Mouse (Mus musculus) embryo, embryonic 9.5 days (tissue): ENCODE measurements around the gene Hbb-bh1.
"Not testable (repeated sequence)": the region's sequence is repeated elsewhere in the genome, so short reads cannot be mapped to it uniquely, and the experiment has no call there.

Experiments
- DNase-seq: peaks from one replicate; pipeline ENCODE4 v3.0.0-alpha.2; 2017; ENCODE audit errors: extremely low spot score

Hbb-bh1 gene

DNA sequence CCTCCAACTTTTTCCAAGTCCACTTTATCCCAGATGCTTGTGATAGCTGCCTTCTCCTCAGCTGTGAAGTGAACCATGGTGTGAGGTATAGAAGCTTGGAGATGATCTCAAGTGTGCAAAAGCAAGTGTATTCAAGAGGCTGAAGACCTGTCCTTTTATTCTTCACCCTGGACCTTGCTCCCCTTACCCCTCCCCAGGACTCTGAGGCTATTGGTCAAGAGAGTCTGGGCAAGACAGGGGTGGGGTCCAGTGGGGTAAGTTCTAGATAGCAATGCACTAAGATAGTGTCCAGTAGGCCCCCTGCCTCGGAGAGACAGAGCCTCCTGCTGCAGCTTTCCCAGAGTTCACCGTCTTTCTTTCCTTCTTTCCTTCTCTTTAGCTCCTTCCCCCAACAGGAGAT, at the start of gene Hbb-bh1:
TSS of gene Hbb-bh1 (minus strand) at position 131 of the 400 bp plus-strand sequence.
- DNase-seq = no peak

DNA sequence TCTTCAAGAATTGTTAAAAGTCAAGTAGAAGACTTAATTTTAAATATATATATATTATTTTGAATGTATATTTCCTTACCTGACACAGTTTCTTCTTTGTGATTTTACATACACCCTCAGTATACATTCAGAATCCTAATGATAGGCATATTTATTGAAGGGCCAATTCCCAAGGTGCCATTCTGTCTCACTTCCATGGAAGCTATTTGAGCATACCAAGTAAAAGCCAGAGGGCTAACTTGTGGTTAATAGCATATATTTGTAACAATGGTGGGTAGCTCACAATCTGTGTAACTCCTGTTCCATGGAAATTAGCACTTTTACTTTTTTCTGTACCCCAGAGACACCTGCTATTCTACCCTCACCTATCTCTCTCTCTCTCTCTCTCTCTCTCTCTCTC, 43.2 kb upstream of the Hbb-bh1 start, which contains the start of gene Olfr66:
TSS of gene Olfr66 (minus strand) at position 101 of the 400 bp plus-strand sequence.
- DNase-seq = no peak

DNA sequence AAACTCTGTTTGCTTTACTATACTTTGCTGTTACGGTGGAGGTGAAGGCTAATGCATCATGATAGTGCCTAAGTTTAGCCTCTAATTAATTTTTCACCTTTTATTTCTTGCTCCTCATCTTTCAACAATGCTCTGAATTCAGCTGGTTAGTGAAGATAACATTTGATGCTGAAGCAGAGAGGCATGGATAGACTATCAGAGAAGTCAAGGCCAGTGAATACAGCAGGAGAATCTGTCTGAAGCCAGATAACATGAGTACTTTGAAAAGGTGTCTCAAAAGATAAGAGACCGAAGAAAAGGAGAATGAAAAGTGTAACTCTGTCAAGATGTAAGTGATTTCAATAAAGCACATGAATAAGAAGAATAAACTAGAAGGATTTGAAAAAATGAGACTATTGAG, 34.1 kb upstream of the Hbb-bh1 start:
- no peak for DNase-seq

DNA sequence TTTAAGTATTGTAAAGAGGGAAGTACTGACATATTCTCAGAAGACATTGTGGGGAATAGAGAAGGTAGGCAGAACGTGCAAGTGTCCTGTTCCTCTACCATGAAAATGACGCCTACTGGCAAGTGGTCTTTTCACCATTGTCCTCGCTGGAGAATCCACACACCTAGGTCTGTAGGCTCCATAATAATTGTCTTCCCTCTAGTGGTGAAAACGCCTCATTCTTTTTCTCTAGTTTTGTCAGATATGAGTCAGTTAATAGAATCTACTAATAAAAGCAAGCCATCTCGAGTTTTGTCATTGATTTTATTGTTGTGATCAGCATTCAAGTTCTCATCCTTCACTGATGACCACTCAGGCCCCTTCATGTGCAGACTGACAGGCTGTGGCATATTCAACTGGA, 31.5 kb upstream of the Hbb-bh1 start:
- DNase-seq = no peak

DNA sequence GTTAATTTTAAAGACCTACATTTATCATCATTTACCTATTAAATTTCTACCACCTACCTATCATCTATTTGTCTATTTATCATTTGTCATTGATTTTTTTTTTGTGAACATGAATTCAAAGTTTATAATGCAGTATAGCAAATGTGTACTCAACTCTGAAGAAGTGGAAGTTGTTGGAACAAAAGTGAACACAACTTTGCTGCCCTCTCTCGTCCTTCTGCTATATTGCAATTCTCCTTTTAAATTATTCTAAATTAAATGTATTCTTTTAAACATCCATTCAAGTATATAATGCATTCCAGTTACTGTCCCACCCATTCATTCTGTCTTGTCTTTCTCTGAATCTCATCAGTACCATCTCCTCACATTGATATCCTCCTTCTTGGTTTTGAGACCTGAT, 30.1 kb upstream of the Hbb-bh1 start:
- DNase-seq = no peak

DNA sequence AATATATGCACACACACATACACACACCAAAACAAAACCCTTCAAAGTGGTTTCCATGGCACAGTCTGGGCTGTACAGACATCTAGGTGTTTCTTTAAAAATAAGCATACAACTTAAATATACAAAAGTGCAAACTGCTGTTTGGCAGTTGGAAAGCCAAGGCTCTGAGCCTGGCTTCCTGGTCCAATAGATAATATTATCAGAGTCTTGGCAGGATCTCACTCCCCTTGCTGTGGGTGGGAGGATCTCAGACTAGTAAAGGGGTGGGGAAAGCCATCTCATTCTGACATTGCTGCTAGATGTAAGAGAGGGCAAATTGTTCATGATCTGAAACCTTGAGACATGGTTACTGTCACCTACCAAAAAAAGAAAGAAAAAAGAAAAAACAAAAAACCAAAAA, 27.7 kb upstream of the Hbb-bh1 start:
- no peak for DNase-seq

DNA sequence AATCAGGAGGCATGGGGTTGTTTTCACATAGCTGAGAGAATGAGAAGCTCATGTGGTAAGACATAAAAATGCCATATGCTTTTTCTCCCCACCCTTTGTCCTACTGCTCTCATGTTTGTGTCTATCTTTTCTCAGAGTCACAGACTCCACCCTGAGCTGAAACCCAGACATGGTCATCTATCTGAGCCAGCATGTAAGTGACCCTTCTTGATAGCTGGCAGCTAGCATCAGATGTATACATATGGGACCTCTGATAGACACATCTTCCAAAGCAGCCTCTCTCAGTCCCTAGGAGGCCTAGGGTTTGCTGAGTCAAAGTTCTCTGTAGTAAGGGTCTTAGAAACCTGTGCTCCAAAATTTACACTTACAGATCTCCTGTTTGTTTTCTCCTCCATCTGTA, 22.8 kb upstream of the Hbb-bh1 start:
- no peak for DNase-seq

DNA sequence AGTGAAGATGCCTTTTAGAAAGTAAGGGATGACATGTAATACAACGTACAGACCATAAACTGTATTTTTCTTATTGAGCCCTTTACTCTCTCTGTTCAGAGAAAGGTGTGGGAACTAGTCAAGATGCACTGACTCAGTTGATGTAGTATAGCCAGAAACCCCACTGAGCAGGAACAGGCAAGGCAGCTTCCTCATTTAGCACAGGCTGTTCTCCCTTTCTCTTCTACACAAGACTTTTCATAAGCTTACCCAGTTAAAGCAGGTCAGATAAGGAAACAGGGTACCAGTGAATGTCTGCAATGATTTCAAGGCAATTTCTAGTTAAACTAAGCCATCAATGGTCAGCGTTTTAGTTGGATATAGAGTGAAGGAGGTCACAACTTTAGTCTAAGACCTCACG, 18.6 kb upstream of the Hbb-bh1 start:
- DNase-seq = no peak

DNA sequence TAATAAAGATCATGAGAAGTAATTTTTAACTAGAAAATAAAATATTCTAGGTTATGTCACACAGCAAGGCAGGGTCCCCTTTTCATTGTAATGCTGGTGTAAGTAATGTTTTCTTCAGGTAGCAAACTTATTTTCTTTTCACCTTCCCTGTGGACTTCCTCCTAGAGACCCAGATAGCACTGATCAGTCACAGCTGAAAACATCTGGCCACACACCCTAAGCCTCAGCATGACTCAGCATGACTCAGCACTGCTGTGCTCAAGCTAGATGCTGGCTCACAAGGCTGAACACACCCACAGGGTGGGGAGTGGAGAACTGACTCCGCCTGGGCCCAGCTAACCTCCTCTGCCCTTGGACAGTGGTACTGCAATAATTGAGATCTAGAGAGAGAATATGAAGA, 17.9 kb upstream of the Hbb-bh1 start:
- DNase-seq = no peak

DNA sequence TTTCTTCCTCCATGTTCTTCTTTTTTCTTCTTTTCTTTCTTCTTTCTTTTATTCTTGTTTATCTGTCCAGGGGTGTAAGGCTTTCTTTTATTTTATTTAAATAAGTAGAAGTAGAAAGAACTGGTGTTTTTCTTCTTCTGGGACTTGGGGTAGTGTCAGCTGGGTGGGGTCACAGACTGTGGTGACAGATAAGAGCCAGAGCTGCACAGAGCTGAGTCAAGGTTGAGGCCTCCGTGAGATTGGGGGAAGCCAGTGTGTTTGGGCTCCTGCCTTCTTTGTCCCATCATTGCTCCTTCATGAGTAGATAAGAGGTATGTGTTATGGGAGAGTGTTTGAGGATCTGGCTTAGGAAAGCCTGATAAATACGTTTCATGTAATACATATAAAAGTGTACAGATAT, 16.1 kb upstream of the Hbb-bh1 start:
- DNase-seq = no peak

DNA sequence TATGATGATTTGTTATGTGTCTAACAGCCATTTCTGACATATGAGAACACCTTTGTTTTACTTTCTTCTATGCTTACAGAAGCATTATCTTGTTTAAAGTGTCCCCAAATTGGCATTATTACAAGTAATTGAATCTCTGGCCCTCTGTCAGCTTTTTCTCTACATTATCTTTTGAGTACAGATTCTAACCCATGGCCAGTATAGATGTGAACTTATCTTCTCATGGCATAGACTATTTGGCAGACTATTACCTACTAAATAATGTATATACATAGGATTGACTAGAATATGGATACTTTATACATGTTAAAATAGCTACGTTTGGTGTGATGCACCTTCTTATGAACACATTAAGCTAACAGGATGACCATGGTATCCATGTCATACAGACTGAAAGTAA, 11.7 kb upstream of the Hbb-bh1 start:
- DNase-seq = no peak

DNA sequence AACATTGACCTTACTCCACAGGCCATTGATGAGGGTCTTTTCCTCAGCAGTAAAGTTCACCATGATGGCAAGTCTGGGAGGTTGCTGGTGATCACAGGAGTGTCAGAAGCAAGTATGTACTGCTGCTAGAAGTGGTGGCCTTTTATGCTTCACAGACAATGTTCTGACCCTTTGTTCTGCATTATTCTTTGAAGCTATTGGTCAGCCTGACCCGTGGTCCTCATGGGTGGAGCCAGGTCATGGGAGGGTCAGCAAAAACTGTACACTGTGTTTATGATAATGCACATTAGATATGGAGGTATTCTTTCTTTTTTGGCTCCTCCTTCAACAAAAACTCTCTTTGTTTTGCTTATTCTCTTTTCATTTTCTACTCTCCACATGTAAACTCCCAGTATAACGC, 10.1 kb upstream of the Hbb-bh1 start, which contains the start of gene Hbb-y:
TSS of gene Hbb-y (minus strand) at position 127 of the 400 bp plus-strand sequence.
- no peak for DNase-seq

DNA sequence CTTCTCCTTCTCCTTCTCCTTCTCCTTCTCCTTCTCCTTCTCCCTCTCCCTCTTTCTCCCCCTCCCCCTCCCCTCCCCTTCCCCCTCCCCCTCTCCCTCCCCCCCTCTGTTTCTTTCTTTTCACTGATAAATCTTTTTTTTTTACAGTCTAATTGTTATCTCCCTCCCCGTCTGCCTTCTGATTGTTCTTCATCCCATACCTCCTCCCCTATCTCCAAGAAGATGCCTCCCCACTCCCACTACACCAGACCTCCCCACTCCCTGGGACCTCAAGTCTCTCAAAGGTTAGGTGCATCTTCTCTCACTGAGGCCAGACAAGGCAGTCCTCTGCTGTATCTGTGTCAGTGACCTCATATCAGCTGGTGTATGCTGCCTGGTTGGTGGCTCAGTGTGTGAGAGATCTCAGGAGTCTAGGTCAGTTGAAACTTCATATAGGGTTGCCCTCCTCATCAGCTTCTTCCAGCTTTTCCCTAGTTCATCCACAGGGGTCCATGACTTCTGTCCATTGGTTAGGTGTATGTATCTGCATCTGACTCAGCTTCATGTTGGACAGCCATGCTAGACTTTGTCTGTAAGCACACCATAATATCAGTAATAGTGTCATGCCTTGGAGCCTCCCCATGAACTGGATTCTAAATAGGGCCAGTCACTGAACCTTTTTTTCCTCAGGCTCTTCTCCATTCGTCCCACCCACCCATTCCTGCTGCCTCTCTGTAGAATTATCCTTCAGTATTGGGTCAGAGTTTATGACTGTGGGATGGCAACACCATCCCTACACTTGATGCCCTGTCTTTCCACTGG, 1.8 kb upstream of the Hbb-bh1 start:
- DNase-seq = no peak

DNA sequence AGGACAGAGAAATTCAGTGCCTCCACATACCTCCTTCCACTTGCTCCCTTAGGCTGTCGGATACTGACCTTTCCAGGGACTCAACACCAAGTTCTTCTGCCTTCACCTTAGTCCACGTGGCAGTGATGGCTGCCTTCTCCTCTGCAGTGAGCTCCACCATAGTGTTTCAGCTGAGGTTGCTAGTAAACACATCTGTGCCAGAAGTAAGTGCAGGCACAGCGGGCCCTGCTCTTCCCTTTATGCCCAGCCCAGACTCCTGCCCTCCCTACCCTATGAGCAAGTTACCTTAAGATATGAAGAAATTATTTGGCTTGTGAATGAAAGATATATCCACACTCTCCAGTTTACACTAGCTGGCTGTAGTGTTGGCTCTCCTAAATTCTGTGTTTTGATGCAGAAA, 2.7 kb downstream of the Hbb-bh1 start, which contains the start of gene Hbb-bh2:
TSS of gene Hbb-bh2 (minus strand) at position 253 of the 400 bp plus-strand sequence.
- no peak for DNase-seq

DNA sequence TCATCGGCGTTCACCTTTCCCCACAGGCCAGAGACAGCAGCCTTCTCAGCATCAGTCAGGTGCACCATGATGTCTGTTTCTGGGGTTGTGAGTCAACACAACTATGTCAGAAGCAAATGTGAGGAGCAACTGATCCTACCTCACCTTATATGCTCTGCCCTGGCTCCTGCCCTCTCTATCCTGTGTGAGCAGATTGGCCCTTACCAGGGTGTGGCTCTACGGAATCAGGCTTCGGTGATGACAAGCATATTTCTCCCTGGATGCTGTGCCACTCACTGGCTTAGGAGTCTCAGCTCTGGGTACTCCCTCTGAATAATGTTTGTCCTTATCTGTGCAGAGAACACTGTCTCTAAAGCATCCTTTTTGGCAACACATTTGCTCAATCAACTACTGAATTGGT, 15.2 kb downstream of the Hbb-bh1 start, which contains the start of gene Hbb-bs:
TSS of gene Hbb-bs (minus strand) at position 289 of the 400 bp plus-strand sequence.
- no peak for DNase-seq

DNA sequence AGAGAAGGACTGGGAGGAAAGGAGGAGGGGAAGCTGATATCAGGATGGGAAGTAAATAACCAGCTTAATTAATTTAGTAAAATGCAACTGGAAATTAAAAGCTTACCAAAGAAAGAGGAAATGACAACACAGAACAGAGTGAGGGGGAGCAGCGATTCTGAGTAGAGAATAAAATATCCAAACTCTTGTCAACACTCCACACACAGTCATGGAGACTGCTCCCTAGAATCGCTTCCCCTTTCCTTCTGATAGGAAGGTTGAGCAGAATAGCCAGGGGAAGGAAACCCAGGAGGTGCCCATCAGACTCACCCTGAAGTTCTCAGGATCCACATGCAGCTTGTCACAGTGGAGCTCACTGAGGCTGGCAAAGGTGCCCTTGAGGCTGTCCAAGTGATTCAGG, 15.8 kb downstream of the Hbb-bh1 start:
- not testable (repeated sequence) for DNase-seq

DNA sequence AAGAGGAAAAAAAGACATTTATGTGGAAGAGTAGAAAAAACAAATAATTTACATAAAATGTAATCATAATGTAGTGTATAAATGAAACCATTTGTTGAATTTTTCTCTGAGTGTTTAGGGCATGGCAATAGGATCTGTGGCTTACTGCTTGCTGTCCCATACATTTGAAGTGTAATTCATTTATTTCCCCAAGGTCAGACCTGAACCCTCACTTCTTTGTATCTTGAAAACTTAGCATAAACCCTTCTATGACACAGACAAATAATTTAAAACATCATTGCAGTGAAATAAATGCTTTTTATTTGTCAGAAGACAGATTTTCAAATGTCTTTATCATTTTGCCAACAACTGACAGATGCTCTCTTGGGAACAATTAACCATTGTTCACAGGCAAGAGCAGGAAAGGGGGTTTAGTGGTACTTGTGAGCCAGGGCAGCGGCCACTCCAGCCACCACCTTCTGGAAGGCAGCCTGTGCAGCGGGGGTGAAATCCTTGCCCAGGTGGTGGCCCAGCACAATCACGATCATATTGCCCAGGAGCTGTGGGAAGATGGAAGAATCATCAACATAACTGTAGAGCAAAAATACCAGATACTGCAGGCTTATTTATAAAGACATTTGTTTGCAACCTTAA, 16.6 kb downstream of the Hbb-bh1 start:
- DNase-seq = no peak

DNA sequence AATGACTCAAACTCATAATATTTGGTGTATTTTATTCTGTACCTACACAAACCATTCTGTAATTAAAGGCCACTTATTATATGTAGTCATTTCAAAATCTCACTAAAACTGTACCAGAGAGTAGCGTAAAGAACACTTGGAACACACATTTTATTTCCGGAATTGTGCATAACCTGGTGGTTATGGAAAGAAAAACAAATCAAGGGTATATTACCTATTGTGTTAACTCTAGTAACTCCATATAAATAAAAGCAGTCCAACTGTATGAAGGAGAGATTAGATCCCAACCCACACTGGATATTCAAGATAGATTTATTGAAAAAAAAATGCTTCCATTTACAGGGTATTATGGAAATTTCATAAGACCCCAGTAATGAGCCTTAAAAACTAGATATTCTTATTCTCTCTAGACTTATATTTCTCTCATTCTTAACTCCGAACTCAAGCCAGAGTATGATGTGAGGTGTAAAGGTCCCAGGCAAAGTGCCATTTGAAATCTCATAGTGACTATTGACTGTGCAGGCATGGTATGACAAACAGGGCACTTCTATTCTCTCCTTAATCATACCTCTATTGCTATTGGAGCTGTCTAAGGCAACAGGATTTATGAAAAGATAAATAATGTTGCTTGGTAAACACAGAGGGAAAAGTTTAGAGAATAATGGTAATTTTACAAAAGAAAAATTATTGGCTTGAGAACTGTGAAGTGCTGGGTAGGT, 17.3 kb downstream of the Hbb-bh1 start:
- DNase-seq = no peak

DNA sequence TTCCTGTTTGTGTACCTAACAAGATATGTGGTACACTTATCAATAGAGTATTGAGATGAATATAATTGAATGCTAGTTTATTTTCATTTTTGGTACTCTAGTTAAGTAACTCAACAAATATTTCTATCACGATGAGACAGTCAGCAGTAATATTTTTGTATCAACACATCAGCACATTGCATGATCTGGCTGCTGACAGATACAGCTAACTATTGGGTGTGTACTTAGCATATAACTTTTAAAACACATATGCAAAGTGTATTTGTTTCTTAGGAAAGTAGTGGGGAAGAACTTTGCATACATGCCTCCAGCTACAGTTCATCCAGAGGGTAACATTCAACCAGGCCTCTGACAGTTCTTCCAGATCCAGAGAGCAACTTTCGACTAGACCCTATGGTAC, 18.4 kb downstream of the Hbb-bh1 start:
- DNase-seq = no peak

DNA sequence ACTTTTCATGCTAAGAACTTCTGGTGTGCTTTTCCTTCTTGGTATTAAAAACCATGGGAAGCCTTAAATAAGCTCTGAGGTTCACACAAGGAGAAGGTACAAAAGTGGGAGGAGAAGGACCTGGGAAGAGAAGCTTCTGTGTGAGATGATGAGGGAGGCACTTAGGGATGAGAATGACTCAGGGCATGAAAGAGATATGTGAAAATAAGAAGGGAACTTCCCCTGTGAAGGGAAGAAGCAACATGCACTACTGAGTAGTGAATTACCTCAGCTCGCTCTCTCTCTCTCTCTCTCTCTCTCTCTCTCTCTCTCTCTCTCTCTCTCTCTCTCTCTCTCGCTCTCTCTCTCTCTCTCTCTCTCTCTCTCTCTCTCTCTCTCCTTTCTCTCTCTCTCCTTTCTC, 27.9 kb downstream of the Hbb-bh1 start:
- not testable (repeated sequence) for DNase-seq

DNA sequence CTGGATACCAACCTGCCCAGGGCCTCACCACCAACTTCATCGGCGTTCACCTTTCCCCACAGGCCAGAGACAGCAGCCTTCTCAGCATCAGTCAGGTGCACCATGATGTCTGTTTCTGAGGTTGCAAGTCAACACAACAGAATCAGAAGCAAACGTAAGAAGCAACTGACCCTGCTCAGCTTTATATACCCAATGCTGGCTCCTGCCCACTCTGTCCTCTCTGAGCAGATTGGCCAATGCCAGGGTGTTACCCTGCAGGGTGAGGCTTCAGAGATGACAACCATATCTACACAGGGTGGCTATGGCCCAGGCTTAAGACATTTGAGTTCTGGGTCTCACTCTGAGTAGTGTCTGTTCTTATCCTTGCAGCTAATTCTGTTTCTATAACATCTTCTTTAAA, 29.2 kb downstream of the Hbb-bh1 start, which contains the start of gene Hbb-bt:
TSS of gene Hbb-bt (minus strand) at position 231 of the 400 bp plus-strand sequence.
- DNase-seq = no peak

DNA sequence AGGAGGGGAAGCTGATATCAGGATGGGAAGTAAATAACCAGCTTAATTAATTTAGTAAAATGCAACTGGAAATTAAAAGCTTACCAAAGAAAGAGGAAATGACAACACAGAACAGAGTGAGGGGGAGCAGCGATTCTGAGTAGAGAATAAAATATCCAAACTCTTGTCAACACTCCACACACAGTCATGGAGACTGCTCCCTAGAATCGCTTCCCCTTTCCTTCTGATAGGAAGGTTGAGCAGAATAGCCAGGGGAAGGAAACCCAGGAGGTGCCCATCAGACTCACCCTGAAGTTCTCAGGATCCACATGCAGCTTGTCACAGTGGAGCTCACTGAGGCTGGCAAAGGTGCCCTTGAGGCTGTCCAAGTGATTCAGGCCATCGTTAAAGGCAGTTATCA, 29.8 kb downstream of the Hbb-bh1 start:
- DNase-seq = not testable (repeated sequence)
